Mouse (Mus musculus) stomach, embryonic 16.5 days (tissue): ENCODE measurements around the gene Ppp6r2. TPM values are rescaled to one million over a fixed set of nuclear protein-coding genes. Genes with fewer than 3 reads are reported as not detected.
A peak's percentile ranks its signal among the peaks of the same experiment; 100 is the strongest.

Experiments used
- ATAC-seq: fragments of 200-750 bp; cut with Nextera tagmentation; 2 replicates; pipeline ENCODE4 v1.8.0; 2017; ENCODE audit warnings: moderate number of reproducible peaks, moderate TSS enrichment; ENCODE audit not compliant: insufficient read depth, low FRiP score
- H3K27ac ChIP-seq: fragments of 300-500 bp; sonication (generic); 2 replicates; pipeline ENCODE4 v1.5.1; 2014; ENCODE audit warnings: low read length
- H3K27me3 ChIP-seq: fragments of 300-500 bp; sonication (generic); 2 replicates; pipeline ENCODE4 v1.6.1; 2014; ENCODE audit warnings: low read length, control low read depth, mixed read lengths; ENCODE audit not compliant: control insufficient read depth, insufficient read depth
- H3K36me3 ChIP-seq: fragments of 300-500 bp; sonication (generic); 2 replicates; pipeline ENCODE4 v1.6.1; 2014; ENCODE audit warnings: low read length; ENCODE audit not compliant: control insufficient read depth, insufficient read depth
- H3K4me1 ChIP-seq: fragments of 300-500 bp; sonication (generic); 2 replicates; pipeline ENCODE4 v1.6.1; 2014; ENCODE audit warnings: low read length, control low read depth, mixed read lengths; ENCODE audit not compliant: control insufficient read depth, insufficient read depth
- H3K4me2 ChIP-seq: fragments of 300-500 bp; sonication (generic); 2 replicates; pipeline ENCODE4 v1.6.1; 2014; ENCODE audit warnings: low read depth, low read length, mixed read lengths
- H3K4me3 ChIP-seq: fragments of 300-500 bp; sonication (generic); replicated peaks from 2 replicates; pipeline ENCODE4 v1.5.1; 2014; ENCODE audit warnings: mild to moderate bottlenecking, low read length
- H3K9ac ChIP-seq: fragments of 300-500 bp; sonication (generic); 2 replicates; pipeline ENCODE4 v1.6.1; 2014; ENCODE audit warnings: low read length
- H3K9me3 ChIP-seq: fragments of 300-500 bp; sonication (generic); replicated peaks from 2 replicates; pipeline ENCODE4 v1.6.1; 2016; ENCODE audit warnings: low read length, control low read depth; ENCODE audit not compliant: control insufficient read depth
- WGBS: fragments of 180-500 bp; shearing (Covaris S2); extraction: QIAGEN DNeasy Blood & Tissue Kit; methylation state at CpG from one replicate; pipeline ENCODE4 v1.1.7; 2014; 5-methylcytosine and 5-hydroxymethylcytosine counted together
- polyA plus RNA-seq: library from polyadenylated mRNA; unstranded; fragments of >200 nt; fragmentation: Nextera tagmentation; extraction: Ambion mirVana; gene quantifications from 2 replicates; pipeline ENCODE4 v1.2.1, GENCODE M21; 2015

The Ppp6r2 gene
- polyA plus RNA-seq, 1 experiment from 2014 or later, result 24.4 TPM

DNA sequence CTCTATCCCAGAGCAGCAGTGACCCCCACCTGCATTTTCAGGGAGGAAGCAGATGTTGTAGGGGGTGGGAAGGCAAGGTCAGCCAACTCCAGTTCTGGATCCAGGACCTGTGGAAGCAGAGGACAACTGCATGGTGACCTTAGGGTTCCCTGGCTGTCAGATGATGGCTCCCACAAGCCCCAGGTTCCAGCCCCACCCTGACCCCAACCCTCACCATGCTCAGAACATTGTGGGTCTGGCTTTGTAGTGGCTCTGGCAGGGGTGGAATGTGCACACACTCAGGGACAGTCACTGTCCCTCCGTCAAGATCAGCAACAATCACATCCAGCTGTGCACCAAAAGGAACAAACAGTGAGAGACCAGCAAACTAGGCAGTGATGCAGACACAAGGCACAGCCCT is 94.6 kb downstream of the Ppp6r2 start:
- ATAC-seq, result no peak
- H3K9me3 ChIP-seq, result no peaks in the 10 kb centered on the region
- H3K9ac ChIP-seq, result no peak overlapping the region
- H3K4me1 ChIP-seq, result peaks cover 7% of the 10 kb centered on the region; the same call in 1 of the 2 replicates
- H3K27ac ChIP-seq, result no peak overlapping the region
- H3K4me2 ChIP-seq, result no peak overlapping the region
- H3K36me3 ChIP-seq, result peaks cover 34% of the 10 kb centered on the region
- H3K27me3 ChIP-seq, result no peaks in the 10 kb centered on the region
- WGBS, result 89% methylated on average over 1 of the region's 1 CpGs
- H3K4me3 ChIP-seq, result no peak overlapping the region

DNA sequence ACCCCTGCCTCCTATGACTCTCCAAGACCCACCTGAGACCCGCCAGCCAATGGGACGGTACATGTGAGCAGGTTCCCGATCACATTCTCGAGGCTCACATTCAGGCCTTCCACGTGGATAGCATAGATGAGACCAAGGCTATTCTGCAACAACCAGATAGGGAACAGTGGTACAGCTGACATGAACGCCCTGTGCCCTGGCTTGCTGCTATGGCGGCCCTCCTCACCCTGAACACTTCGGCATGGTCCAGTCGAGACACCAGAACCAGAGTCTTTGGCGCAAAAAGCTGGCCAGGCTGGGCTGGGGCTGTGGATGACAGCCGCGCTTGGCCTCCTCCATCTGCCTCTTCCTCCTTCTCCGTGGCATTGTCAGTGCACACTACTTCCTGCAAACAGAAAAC is 96.1 kb downstream of the Ppp6r2 start:
- peaks cover 7% of the 10 kb centered on the region; the same call in 1 of the 2 replicates for H3K4me1 ChIP-seq
- no peak overlapping the region for H3K4me2 ChIP-seq
- H3K36me3 ChIP-seq, result peaks cover 25% of the 10 kb centered on the region
- no peaks in the 10 kb centered on the region for H3K27me3 ChIP-seq
- WGBS, result 89% methylated on average over 13 of the region's 13 CpGs
- no peak overlapping the region for H3K27ac ChIP-seq
- ATAC-seq, result no peak
- H3K9me3 ChIP-seq, result no peaks in the 10 kb centered on the region
- no peak overlapping the region for H3K4me3 ChIP-seq
- H3K9ac ChIP-seq, result no peak overlapping the region

DNA sequence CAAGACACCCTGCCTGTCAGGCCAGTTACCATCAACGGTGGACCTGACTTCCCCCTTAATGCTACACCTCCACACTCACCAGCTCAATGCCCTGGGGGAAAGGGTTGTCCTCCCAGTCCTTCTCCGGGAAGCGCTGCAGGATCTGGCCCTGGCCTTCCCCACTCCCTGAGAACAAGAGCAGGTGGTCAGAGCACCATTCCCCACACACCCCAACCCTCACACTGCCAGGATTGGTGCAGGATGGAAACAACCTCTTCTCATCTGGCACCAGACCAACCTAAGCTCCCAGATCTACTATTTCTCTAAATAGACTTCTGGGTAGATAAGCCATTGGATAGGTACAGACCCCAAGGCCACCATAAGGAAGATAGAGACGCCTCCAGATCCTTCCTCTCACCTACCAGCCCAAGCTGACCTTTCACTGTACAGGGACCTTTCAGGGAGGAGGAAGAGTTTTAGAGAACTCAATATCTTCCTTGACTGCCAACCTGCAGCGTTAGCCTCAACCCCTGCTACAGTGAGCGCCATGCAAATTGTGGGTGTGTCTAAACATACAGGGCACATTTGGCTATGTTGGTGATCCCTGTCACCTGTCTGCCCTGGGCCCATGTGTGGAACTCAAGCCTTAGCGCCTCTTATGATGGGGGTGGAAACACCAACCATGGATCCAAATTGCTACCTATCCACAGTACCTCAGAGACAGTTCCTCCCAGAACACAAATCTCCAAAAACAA is 97.2 kb downstream of the Ppp6r2 start:
- H3K9ac ChIP-seq, result no peak overlapping the region
- no peaks in the 10 kb centered on the region for H3K27me3 ChIP-seq
- peaks cover 14% of the 10 kb centered on the region for H3K4me1 ChIP-seq
- WGBS, result 81% methylated on average over 7 of the region's 7 CpGs
- no peak overlapping the region for H3K4me2 ChIP-seq
- peaks cover 18% of the 10 kb centered on the region; the same call in 1 of the 2 replicates for H3K36me3 ChIP-seq
- no peak overlapping the region for H3K4me3 ChIP-seq
- H3K9me3 ChIP-seq, result no peaks in the 10 kb centered on the region
- no peak overlapping the region for H3K27ac ChIP-seq
- ATAC-seq, result peak; percentile 30; the same call in 1 of the 2 replicates

DNA sequence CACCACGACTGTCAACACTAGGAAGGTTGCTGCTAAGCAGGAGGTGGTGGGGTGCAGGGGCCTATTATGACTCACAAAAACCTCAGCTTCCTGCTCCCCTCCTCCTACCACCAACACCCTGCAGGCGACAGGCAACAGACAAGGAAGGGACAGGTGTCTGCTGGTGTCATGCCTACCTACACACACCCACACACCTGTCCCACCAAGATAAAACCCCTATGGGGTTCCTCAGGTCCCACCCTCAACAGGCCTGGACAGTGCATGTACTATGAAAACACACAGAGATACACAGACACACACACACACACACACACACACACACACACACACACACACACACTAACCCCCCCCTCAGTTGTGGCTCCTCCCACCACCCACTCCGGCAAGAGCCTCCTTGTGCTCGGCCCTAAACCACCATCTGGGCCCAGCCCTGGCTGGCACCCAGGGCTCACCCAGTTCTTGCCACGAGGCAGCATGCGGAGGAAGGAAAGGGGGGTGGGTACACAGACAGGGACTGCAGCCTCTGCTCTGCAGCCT is 98.7 kb downstream of the Ppp6r2 start:
- Histone ChIP-seq H3K27ac (no peak overlapping the region), H3K4me3 (no peak overlapping the region), H3K36me3 (0 out of 2 replicates have a peak, but pooled peaks cover 9% of the 10 kb centered on the region), H3K9ac (peak overlapping the region; percentile 33; the same call in 1 of the 2 replicates), H3K4me1 (peaks cover 21% of the 10 kb centered on the region), H3K27me3 (no peaks in the 10 kb centered on the region), H3K4me2 (no peak overlapping the region), H3K9me3 (no peaks in the 10 kb centered on the region)
- ATAC-seq, result no peak
- WGBS, result 56% methylated on average over 6 of the region's 6 CpGs

DNA sequence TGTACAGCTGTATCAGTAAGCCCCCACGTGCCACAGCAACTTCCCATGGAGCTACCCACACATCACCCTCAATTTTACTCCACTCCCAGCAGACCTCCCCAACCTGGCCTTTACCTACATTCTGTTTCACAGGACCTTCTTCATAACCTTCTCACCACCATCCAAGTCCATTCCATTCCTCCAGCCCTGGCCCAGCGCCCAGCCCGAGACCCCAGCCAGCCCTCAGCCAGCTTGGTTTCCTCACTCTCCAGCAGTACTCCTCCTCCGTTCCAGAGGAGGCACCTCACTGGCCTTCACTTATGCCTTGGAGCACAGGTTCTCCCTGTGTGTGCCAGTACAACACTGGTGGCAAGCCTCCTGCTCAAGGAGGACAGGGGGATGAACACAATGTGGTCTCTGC is 102.0 kb downstream of the Ppp6r2 start:
- peak overlapping the region; percentile 43; the same call in 1 of the 2 replicates for H3K9ac ChIP-seq
- 57% methylated on average over 4 of the region's 4 CpGs for WGBS
- no peaks in the 10 kb centered on the region for H3K9me3 ChIP-seq
- ATAC-seq, result no peak
- no peak overlapping the region for H3K27ac ChIP-seq
- peak overlapping the region; percentile 64; the same call in 1 of the 2 replicates for H3K4me2 ChIP-seq
- 0 out of 2 replicates have a peak overlapping the region, but pooled peaks have one; percentile 9 for H3K4me3 ChIP-seq
- H3K36me3 ChIP-seq, result no peaks in the 10 kb centered on the region
- peaks cover 21% of the 10 kb centered on the region for H3K4me1 ChIP-seq
- no peaks in the 10 kb centered on the region for H3K27me3 ChIP-seq

DNA sequence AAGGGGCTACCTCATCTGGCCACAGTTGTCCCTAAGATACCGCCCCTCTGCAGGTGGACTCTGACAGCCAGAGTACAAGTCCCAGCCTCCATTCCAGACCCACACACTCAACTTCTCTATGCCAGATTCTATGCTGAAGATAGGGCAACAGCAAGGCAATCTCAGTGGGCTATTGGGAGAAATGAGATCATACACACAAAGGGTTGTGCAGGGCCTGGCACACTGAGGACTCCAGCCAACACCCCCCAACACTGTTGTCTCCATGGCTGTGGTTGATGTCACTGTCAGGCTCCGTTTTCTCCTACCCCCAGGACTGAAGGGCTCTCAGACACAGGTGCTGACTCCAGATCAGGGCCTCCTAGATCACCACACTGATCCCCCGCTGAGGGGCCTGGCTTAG is 102.8 kb downstream of the Ppp6r2 start:
- 29% methylated on average over 3 of the region's 3 CpGs for WGBS

DNA sequence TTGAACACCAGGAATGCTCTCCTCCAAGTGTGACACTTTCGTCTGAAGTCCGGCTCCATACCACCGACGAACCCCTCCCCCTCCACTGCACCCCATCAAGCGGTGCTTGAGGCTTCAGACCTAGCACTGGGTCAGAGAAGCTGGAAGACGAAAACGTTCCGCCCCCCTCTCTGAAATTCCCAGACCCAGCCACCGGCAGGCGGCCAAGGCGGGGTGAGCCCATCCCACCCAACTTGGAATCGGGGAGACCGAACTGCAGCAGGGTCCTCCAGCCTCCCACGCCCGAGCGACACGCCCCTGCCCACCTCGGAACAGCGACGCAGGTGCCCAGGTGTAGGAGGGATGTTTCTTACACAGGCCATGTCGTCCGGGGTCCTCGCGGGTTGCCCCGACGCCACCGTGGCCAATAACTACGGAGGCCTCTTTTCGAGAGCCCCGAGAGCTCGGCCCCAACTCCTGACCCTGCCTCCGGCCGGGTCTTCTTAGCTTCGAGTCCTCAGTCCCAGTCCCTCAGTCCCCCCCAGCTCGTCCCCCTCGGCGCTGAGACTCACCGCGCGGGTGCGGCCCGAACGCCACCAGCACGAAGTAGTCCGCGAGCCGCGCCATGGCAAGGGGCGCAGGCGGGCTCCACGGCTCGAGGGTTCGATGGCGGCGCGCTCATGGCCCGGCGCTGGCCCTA is 103.3 kb downstream of the Ppp6r2 start:
- Histone ChIP-seq H3K27me3 (no peaks in the 10 kb centered on the region), H3K4me1 (peaks cover 21% of the 10 kb centered on the region), H3K4me2 (peak overlapping the region; percentile 64), H3K36me3 (no peaks in the 10 kb centered on the region), H3K9ac (peak overlapping the region; percentile 96), H3K27ac (peak overlapping the region; percentile 43; the same call in 1 of the 2 replicates), H3K4me3 (peak overlapping the region; percentile 93), H3K9me3 (no peaks in the 10 kb centered on the region)
- ATAC-seq, result peak; percentile 18
- WGBS, result under 1% methylated on average over 58 of the region's 58 CpGs

More for the DNA sequence above, 102.8 kb downstream of the Ppp6r2 start:
- ATAC-seq, result no peak
- Histone ChIP-seq H3K9ac (peak overlapping the region; percentile 96), H3K4me3 (peak overlapping the region; percentile 93), H3K4me2 (peak overlapping the region; percentile 64), H3K4me1 (peaks cover 21% of the 10 kb centered on the region), H3K27me3 (no peaks in the 10 kb centered on the region), H3K36me3 (no peaks in the 10 kb centered on the region), H3K27ac (no peak overlapping the region), H3K9me3 (no peaks in the 10 kb centered on the region)

DNA sequence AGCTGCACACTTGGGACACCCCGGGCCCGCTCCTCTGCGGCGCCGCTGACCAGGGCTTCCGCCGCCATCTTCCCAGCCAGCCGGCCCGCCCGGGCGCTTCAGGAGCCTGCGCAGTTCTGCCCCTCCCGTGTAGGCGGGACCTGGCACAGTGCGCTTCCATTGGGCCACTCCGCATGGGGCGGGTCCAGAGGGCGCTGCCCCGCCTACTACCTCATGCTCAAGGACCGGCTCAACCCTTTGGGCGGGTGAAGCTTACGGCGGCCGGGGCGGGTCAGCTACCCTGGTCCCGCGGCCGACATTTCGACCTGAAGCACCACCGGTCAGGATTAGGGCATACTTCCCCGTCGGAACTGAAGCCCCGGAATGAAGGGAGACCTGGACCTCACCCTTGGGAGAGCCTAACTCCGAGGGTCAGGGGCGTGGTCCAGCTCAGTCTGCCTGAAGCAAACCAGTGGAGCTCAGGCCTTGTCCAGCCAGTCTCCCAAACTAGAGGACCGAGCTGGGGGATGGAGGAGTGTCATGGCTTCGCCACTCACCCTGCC is 103.9 kb downstream of the Ppp6r2 start, which contains the start of gene Sbf1:
Gene Sbf1, minus strand, starts transcription at position 122 of the 542 bp plus-strand sequence.
- under 1% methylated on average over 37 of the region's 37 CpGs for WGBS
- peak within 1 kb of the TSS; percentile 67 for H3K4me2 ChIP-seq
- no peaks in the 10 kb centered on the region for H3K36me3 ChIP-seq
- no peaks in the 10 kb centered on the region for H3K27me3 ChIP-seq
- H3K4me3 ChIP-seq, result peak within 1 kb of the TSS; percentile 93
- H3K4me1 ChIP-seq, result peaks cover 19% of the 10 kb centered on the region
- peak within 1 kb of the TSS; percentile 96 for H3K9ac ChIP-seq
- ATAC-seq, result peak; percentile 99
- H3K27ac ChIP-seq, result peak within 1 kb of the TSS; percentile 43; the same call in 1 of the 2 replicates
- no peaks in the 10 kb centered on the region for H3K9me3 ChIP-seq
